Mouse (Mus musculus): ENCODE results near the gene Gm17019.
"Not testable (repeated sequence)": the region's sequence is repeated elsewhere in the genome, so short reads cannot be mapped to it uniquely, and the experiment has no call there.

Gene Gm17019

GRCm38 (mm10) chr5:15032898-15033297 lies at the start of gene Gm17019:
Gene Gm17019 (minus strand): TSS chr5:15032998.
- not testable (repeated sequence) for DNase-seq (ENCODE audit: low spot score)

GRCm38 (mm10) chr5:15062385-15062715 lies 29.6 kb upstream of the Gm17019 start:
- DNase-seq (ENCODE audit: low spot score) = not testable (repeated sequence)

- not testable (repeated sequence) for DNase-seq (ENCODE audit: low spot score)
These were observed 29.0 kb upstream of the Gm17019 start for GRCm38 (mm10) chr5:15061638-15062384.

GRCm38 (mm10) chr5:15054151-15055025 lies 21.6 kb upstream of the Gm17019 start:
- DNase-seq (ENCODE audit: low spot score) = not testable (repeated sequence)

- DNase-seq (ENCODE audit: low spot score) = not testable (repeated sequence)
These were observed 20.8 kb upstream of the Gm17019 start for GRCm38 (mm10) chr5:15053606-15053962.

GRCm38 (mm10) chr5:15052945-15053605 lies 20.3 kb upstream of the Gm17019 start:
- peak; percentile 19 for DNase-seq (ENCODE audit: low spot score)

GRCm38 (mm10) chr5:15050807-15051206 lies 18.0 kb upstream of the Gm17019 start:
- DNase-seq (ENCODE audit: low spot score) = not testable (repeated sequence)

GRCm38 (mm10) chr5:15044830-15045767 lies 12.3 kb upstream of the Gm17019 start:
- DNase-seq (ENCODE audit: low spot score) = not testable (repeated sequence)

- not testable (repeated sequence) for DNase-seq (ENCODE audit: low spot score)
These were observed 8.0 kb upstream of the Gm17019 start for GRCm38 (mm10) chr5:15040784-15041183.

GRCm38 (mm10) chr5:15039984-15040383 lies 7.2 kb upstream of the Gm17019 start:
- DNase-seq (ENCODE audit: low spot score) = peak; percentile 29

GRCm38 (mm10) chr5:15024316-15024715 lies 8.5 kb downstream of the Gm17019 start:
- DNase-seq (ENCODE audit: low spot score) = peak; percentile 7

- peak; percentile 12 for DNase-seq (ENCODE audit: low spot score)
These were observed 12.7 kb downstream of the Gm17019 start for GRCm38 (mm10) chr5:15020067-15020466.

- DNase-seq (ENCODE audit: low spot score) = peak; percentile 6
These were observed 21.9 kb downstream of the Gm17019 start for GRCm38 (mm10) chr5:15010639-15011582.

GRCm38 (mm10) chr5:15006907-15007306 lies 25.9 kb downstream of the Gm17019 start:
- DNase-seq (ENCODE audit: low spot score) = not testable (repeated sequence)

- peak; percentile 24 for DNase-seq (ENCODE audit: low spot score)
These were observed 26.5 kb downstream of the Gm17019 start for GRCm38 (mm10) chr5:15006288-15006687.

GRCm38 (mm10) chr5:15005584-15005983 lies 27.2 kb downstream of the Gm17019 start:
- DNase-seq (ENCODE audit: low spot score) = not testable (repeated sequence)

- DNase-seq (ENCODE audit: low spot score) = not testable (repeated sequence)
These were observed 27.9 kb downstream of the Gm17019 start for GRCm38 (mm10) chr5:15004569-15005562.

- DNase-seq (ENCODE audit: low spot score) = not testable (repeated sequence)
These were observed 34.7 kb downstream of the Gm17019 start for GRCm38 (mm10) chr5:14998077-14998476.

- peak; percentile 32 for DNase-seq (ENCODE audit: low spot score)
These were observed 35.2 kb downstream of the Gm17019 start for GRCm38 (mm10) chr5:14997556-14997955.

Data from MN1 (cell line).